Mouse (Mus musculus) erythroblast, embryonic 14.5 days (primary cell): ENCODE measurements around the gene Pip4k2a. TPM values are rescaled to one million over a fixed set of nuclear protein-coding genes. Genes with fewer than 3 reads are reported as not detected.

Experiments used
- H3K27me3 ChIP-seq: 2 replicates; pipeline ENCODE4 v1.6.1; 2012; ENCODE audit warnings: inconsistent platforms; ENCODE audit not compliant: control insufficient read depth
- H3K36me3 ChIP-seq: 2 replicates; pipeline ENCODE4 v1.6.1; 2012; ENCODE audit warnings: mild to moderate bottlenecking, inconsistent platforms; ENCODE audit not compliant: control insufficient read depth
- H3K4me1 ChIP-seq: 2 replicates; pipeline ENCODE4 v1.6.1; 2012; ENCODE audit warnings: inconsistent platforms; ENCODE audit not compliant: control insufficient read depth
- H3K4me3 ChIP-seq: replicated peaks from 2 replicates; pipeline ENCODE3; 2012; ENCODE audit warnings: moderate library complexity, mild to moderate bottlenecking, inconsistent platforms
- H3K9me3 ChIP-seq: 2 replicates; pipeline ENCODE4 v1.6.1; 2012; ENCODE audit warnings: low read length, inconsistent platforms, mixed read lengths; ENCODE audit not compliant: control insufficient read depth
- GATA1 ChIP-seq: IDR thresholded peaks from 2 replicates; pipeline ENCODE4 v1.6.1; 2012; ENCODE audit warnings: low read length, inconsistent platforms, mixed read lengths
- TAL1 ChIP-seq: IDR thresholded peaks from 3 replicates; pipeline ENCODE4 v1.6.1; 2012; ENCODE audit warnings: low read length, inconsistent platforms, mixed read lengths
- polyA plus RNA-seq: library from polyadenylated mRNA; stranded (reverse); fragments of >175 nt; gene quantifications from 2 replicates; pipeline ENCODE4 v1.2.3, GENCODE M21; 2012

Gene Pip4k2a
- polyA plus RNA-seq, 1 experiment = 3.8 TPM

- H3K4me1 ChIP-seq = peaks cover 77% of the 10 kb centered on the region
- H3K27me3 ChIP-seq = no peaks in the 10 kb centered on the region
- TF ChIP-seq GATA1 = no peak
- TF ChIP-seq TAL1 = no peak
- H3K4me3 ChIP-seq = no peak overlapping the region
- H3K36me3 ChIP-seq = peaks cover 9% of the 10 kb centered on the region
- no peaks in the 10 kb centered on the region for H3K9me3 ChIP-seq
Observed at GRCm38 (mm10) chr2:18959558-18959957, 38.4 kb downstream of the Pip4k2a start.

- no peaks in the 10 kb centered on the region for H3K27me3 ChIP-seq
- H3K36me3 ChIP-seq = peaks cover 9% of the 10 kb centered on the region
- peaks cover 82% of the 10 kb centered on the region for H3K4me1 ChIP-seq
- H3K9me3 ChIP-seq = no peaks in the 10 kb centered on the region
- TF ChIP-seq GATA1 = no peak
- TF ChIP-seq TAL1 = no peak
- no peak overlapping the region for H3K4me3 ChIP-seq
Observed at GRCm38 (mm10) chr2:18959008-18959407, 38.9 kb downstream of the Pip4k2a start.

- H3K4me3 ChIP-seq = no peak overlapping the region
- peaks cover 9% of the 10 kb centered on the region for H3K36me3 ChIP-seq
- H3K27me3 ChIP-seq = no peaks in the 10 kb centered on the region
- TF ChIP-seq GATA1 = no peak
- no peak for TF ChIP-seq TAL1
- H3K4me1 ChIP-seq = peaks cover 83% of the 10 kb centered on the region
- no peaks in the 10 kb centered on the region for H3K9me3 ChIP-seq
Observed at GRCm38 (mm10) chr2:18958501-18958900, 39.4 kb downstream of the Pip4k2a start.

- H3K4me3 ChIP-seq = no peak overlapping the region
- TF ChIP-seq TAL1 = no peak
- no peak for TF ChIP-seq GATA1
- H3K4me1 ChIP-seq = peaks cover 83% of the 10 kb centered on the region
- peaks cover 9% of the 10 kb centered on the region for H3K36me3 ChIP-seq
- no peaks in the 10 kb centered on the region for H3K9me3 ChIP-seq
- H3K27me3 ChIP-seq = no peaks in the 10 kb centered on the region
Observed at GRCm38 (mm10) chr2:18958044-18958443, 39.9 kb downstream of the Pip4k2a start.

- no peak for TF ChIP-seq TAL1
- TF ChIP-seq GATA1 = no peak
- H3K4me3 ChIP-seq = no peak overlapping the region
- H3K36me3 ChIP-seq = peaks cover 7% of the 10 kb centered on the region
- no peaks in the 10 kb centered on the region for H3K9me3 ChIP-seq
- peaks cover 83% of the 10 kb centered on the region for H3K4me1 ChIP-seq
- H3K27me3 ChIP-seq = no peaks in the 10 kb centered on the region
Observed at GRCm38 (mm10) chr2:18957459-18957858, 40.5 kb downstream of the Pip4k2a start.

GRCm38 (mm10) chr2:18956945-18957344 lies 41.0 kb downstream of the Pip4k2a start:
- no peaks in the 10 kb centered on the region for H3K27me3 ChIP-seq
- no peak overlapping the region for H3K4me3 ChIP-seq
- H3K4me1 ChIP-seq = peaks cover 83% of the 10 kb centered on the region
- TF ChIP-seq TAL1 (no peak), GATA1 (no peak)
- H3K9me3 ChIP-seq = no peaks in the 10 kb centered on the region
- H3K36me3 ChIP-seq = peaks cover 7% of the 10 kb centered on the region; the same call in 1 of the 2 replicates

GRCm38 (mm10) chr2:18956424-18956823 lies 41.5 kb downstream of the Pip4k2a start:
- no peaks in the 10 kb centered on the region for H3K27me3 ChIP-seq
- no peak for TF ChIP-seq GATA1
- no peak for TF ChIP-seq TAL1
- H3K4me3 ChIP-seq = no peak overlapping the region
- peaks cover 7% of the 10 kb centered on the region; the same call in 1 of the 2 replicates for H3K36me3 ChIP-seq
- H3K4me1 ChIP-seq = peaks cover 85% of the 10 kb centered on the region
- H3K9me3 ChIP-seq = no peaks in the 10 kb centered on the region

GRCm38 (mm10) chr2:18955671-18956070 lies 42.3 kb downstream of the Pip4k2a start:
- Histone ChIP-seq H3K4me1 (peaks cover 92% of the 10 kb centered on the region), H3K9me3 (no peaks in the 10 kb centered on the region), H3K36me3 (peaks cover 7% of the 10 kb centered on the region; the same call in 1 of the 2 replicates), H3K27me3 (no peaks in the 10 kb centered on the region), H3K4me3 (no peak overlapping the region)
- TF ChIP-seq GATA1 = no peak
- TF ChIP-seq TAL1 = no peak

- peaks cover 7% of the 10 kb centered on the region; the same call in 1 of the 2 replicates for H3K36me3 ChIP-seq
Observed at GRCm38 (mm10) chr2:18955022-18955421, 42.9 kb downstream of the Pip4k2a start.

GRCm38 (mm10) chr2:18954422-18954821 lies 43.5 kb downstream of the Pip4k2a start:
- Histone ChIP-seq H3K9me3 (no peaks in the 10 kb centered on the region), H3K4me3 (peak overlapping the region; percentile 3), H3K4me1 (peaks cover 89% of the 10 kb centered on the region), H3K36me3 (peaks cover 7% of the 10 kb centered on the region; the same call in 1 of the 2 replicates), H3K27me3 (no peaks in the 10 kb centered on the region)
- TF ChIP-seq GATA1 (no peak), TAL1 (peak; percentile 46)

More at GRCm38 (mm10) chr2:18955022-18955421, 42.9 kb downstream of the Pip4k2a start:
- TF ChIP-seq TAL1 (no peak), GATA1 (no peak)
- H3K4me3 ChIP-seq = no peak overlapping the region
- H3K4me1 ChIP-seq = peaks cover 93% of the 10 kb centered on the region
- H3K9me3 ChIP-seq = no peaks in the 10 kb centered on the region
- H3K27me3 ChIP-seq = no peaks in the 10 kb centered on the region
